ENCODE assay signal across 8 mouse cellular contexts in genomic region chr1:132947811-132948210, GRCm38 (mm10).
"Had no signal": no experiment of that assay in that cellular context is flagged by ENCODE, and none has a peak within 500 bp of the region (broad histone marks: within the 10 kb centered on the region; RNA-seq: fewer than 3 reads in every experiment).

No protein-coding gene starts in this region.

- DNase-seq: lung, adult 2 months; lung, postnatal 14 days; lung, postnatal 36 days; right cerebral cortex, postnatal 14 days; spleen, adult 18-20 months; thymus, adult 18-20 months; thymus, postnatal 14 days; thymus, postnatal 36 days had no signal
